9 mouse cellular contexts compared by ENCODE assay signal in the genomic region with DNA sequence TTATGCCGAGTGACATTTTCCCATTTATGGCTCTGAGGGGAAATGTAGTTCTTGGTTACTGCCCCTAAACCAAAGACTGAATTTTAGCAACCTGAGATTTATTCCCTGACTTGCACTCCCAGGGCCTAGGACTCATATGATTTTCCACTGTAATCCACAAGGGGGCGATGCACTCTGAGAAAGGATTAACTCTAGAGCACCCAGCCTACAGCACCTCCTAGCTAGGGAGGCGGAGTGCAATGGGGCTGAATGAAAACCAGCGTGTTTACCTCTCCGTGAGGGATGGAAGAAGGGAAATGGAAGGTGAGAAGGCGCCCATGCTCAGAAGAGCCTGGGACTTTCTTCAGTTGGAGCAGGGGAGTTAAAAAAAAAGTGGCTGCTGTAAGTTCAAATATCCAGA.
A peak's percentile ranks its signal among the peaks of the same experiment; 100 is the strongest.
DNase-seq lines count a peak whose midpoint lies in the region; ATAC-seq lines count a peak whose summit lies in the region.
"Had no signal": no experiment of that assay in that cellular context is flagged by ENCODE, and none has a peak within 500 bp of the region (broad histone marks: within the 10 kb centered on the region; RNA-seq: fewer than 3 reads in every experiment).

No protein-coding gene starts in this region.

- H3K9ac ChIP-seq in hindbrain, embryonic 12.5 days, result no peak overlapping the region

- no peak overlapping the region for H3K27ac ChIP-seq in hindbrain, embryonic 12.5 days

- intact Hi-C loops in left cerebral cortex, postnatal 25 days (cut with DNase I), result loop anchor here (10.0 kb wide), 3 partner anchors 311 to 511 kb away; a partner anchor contains a TSS

- no peaks in the 10 kb centered on the region for H3K36me3 ChIP-seq in hindbrain, embryonic 12.5 days

- peak; percentile 10 for DNase-seq in cerebellum, adult 11 months
- DNase-seq in cerebellum, adult 11-12 months, result no peak
- DNase-seq in 416B (ENCODE audit: low read depth) (peak; percentile 37), MN1 (ENCODE audit: low spot score) (no peak)
- peak; percentile 8 for DNase-seq in cerebellum, adult 8-10 months
- peak; percentile 57 to 76 for DNase-seq in left cerebral cortex, postnatal 25 days (ENCODE audit: low spot score in 2 of 2)
- peak; percentile 39 for DNase-seq in retina, adult 2 months (ENCODE audit: low read depth, low spot score)

- H3K4me1 ChIP-seq in hindbrain, embryonic 12.5 days, result no peaks in the 10 kb centered on the region

- peaks cover 5% of the 10 kb centered on the region; the same call in 1 of the 2 replicates for H3K27me3 ChIP-seq in hindbrain, embryonic 12.5 days

- H3K4me3 ChIP-seq in hindbrain, embryonic 12.5 days, result no peak overlapping the region
- H3K4me3 ChIP-seq: myocyte had no signal

- WGBS in hindbrain, embryonic 12.5 days, result 24% methylated on average over 6 of the region's 6 CpGs

- no peaks in the 10 kb centered on the region for H3K9me3 ChIP-seq in hindbrain, embryonic 12.5 days (replicated peaks)

- 0 out of 2 replicates have a peak, but pooled peaks have one; percentile 26 for ATAC-seq in hindbrain, embryonic 12.5 days (ENCODE audit: low FRiP score)

- H3K4me2 ChIP-seq in hindbrain, embryonic 12.5 days (replicated peaks), result no peak overlapping the region

Comparison
In these comparisons a context has a peak if more than half of its experiments do, and no peak if none do; other contexts are left out.
1. DNase-seq: peak in cerebellum, adult 11 months (single experiment), 416B (single experiment), cerebellum, adult 8-10 months (single experiment), left cerebral cortex, postnatal 25 days (2 of 2) and retina, adult 2 months (single experiment); none in cerebellum, adult 11-12 months (single experiment) and MN1 (single experiment).